Mouse (Mus musculus): Measurements from ENCODE around the gene Prkci.

Prkci gene

GRCm38 (mm10) chr3:31088789-31089775 is 93.5 kb downstream of the Prkci start:
- CTCF ChIA-PET = interaction anchor here in 2 of 4 experiments (0.7 to 3.7 kb wide), 3 partner anchors 32 to 134 kb away, joined by 3 to 20 read pairs (median 3); no protein-coding TSS in a partner anchor
- POLR2A ChIA-PET = interaction anchor here in 3 of 4 experiments (0.5 to 1.8 kb wide), 16 partner anchors 9 to 746 kb away, joined by 3 to 7 read pairs (median 4); partner anchors contain the start of gene Mynn (in 1 of the 3)

GRCm38 (mm10) chr3:31089956-31090355 is 94.4 kb downstream of the Prkci start:
- ChIA-PET POLR2A (interaction anchor here in 2 of 4 experiments (0.8 to 1.8 kb wide), 6 partner anchors 8 to 488 kb away, joined by 3 to 5 read pairs (median 5); partner anchors contain the start of gene Mynn (in 1 of the 2)), CTCF (interaction anchor here in 1 of 4 experiments (3.7 kb wide), 1 partner anchor 48 kb away, joined by 20 read pairs; no protein-coding TSS in a partner anchor)

GRCm38 (mm10) chr3:31093196-31093595 is 97.6 kb downstream of the Prkci start:
- ChIA-PET CTCF (interaction anchor here in 2 of 4 experiments (0.7 to 1.1 kb wide), 2 partner anchors 10 to 45 kb away, joined by 3 to 4 read pairs; no protein-coding TSS in a partner anchor), POLR2A (interaction anchor here (0.6 to 1.6 kb wide), 16 partner anchors 11 to 446 kb away, joined by 3 to 7 read pairs (median 3); partner anchors contain the start of gene Lrrc34 (in 1 of the 4))

GRCm38 (mm10) chr3:31093627-31094351 is 98.2 kb downstream of the Prkci start:
- ChIA-PET POLR2A (interaction anchor here (0.6 to 1.6 kb wide), 16 partner anchors 11 to 446 kb away, joined by 3 to 7 read pairs (median 3); partner anchors contain the start of gene Lrrc34 (in 1 of the 4)), CTCF (interaction anchor here in 2 of 4 experiments (0.7 to 1.1 kb wide), 2 partner anchors 10 to 44 kb away, joined by 3 to 4 read pairs; no protein-coding TSS in a partner anchor)

- CTCF ChIA-PET = interaction anchor here in 1 of 4 experiments (0.5 kb wide), 1 partner anchor 38 kb away, joined by 3 read pairs; no protein-coding TSS in a partner anchor
- POLR2A ChIA-PET = interaction anchor here in 3 of 4 experiments (0.9 to 1.7 kb wide), 4 partner anchors 10 to 447 kb away, joined by 3 to 6 read pairs (median 4); partner anchors contain the start of gene Lrrc34 (in 1 of the 3)
Observed at GRCm38 (mm10) chr3:31094531-31095178, 99.1 kb downstream of the Prkci start, which contains the start of gene Skil. Skil (plus strand) TSS chr3:31095058.

DNA sequence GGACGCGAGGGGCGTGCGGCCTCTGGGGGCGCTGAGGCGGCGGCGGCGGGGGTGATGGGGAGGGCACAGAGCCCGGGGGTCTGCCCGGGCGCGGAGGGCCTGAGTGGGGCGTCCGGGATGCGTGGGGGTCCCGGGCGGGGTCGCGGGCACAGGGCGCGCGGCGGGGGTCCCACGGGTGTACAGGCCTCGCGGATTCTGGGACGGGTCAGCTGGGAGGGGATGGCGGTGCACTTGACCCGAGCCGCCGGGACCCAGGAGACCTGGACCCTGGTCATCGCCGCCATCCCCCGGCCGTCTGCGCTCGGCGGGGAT is 99.6 kb downstream of the Prkci start:
- ChIA-PET CTCF (no interaction called here), POLR2A (interaction anchor here in 2 of 4 experiments (1.4 to 1.7 kb wide), 2 partner anchors 10 to 39 kb away, joined by 5 to 6 read pairs; no protein-coding TSS in a partner anchor)

GRCm38 (mm10) chr3:31095491-31096154 is 100.1 kb downstream of the Prkci start:
- ChIA-PET POLR2A (interaction anchor here in 3 of 4 experiments (0.8 to 1.7 kb wide), 7 partner anchors 9 to 111 kb away, joined by 3 to 7 read pairs (median 4); no protein-coding TSS in a partner anchor), CTCF (no interaction called here)

DNA sequence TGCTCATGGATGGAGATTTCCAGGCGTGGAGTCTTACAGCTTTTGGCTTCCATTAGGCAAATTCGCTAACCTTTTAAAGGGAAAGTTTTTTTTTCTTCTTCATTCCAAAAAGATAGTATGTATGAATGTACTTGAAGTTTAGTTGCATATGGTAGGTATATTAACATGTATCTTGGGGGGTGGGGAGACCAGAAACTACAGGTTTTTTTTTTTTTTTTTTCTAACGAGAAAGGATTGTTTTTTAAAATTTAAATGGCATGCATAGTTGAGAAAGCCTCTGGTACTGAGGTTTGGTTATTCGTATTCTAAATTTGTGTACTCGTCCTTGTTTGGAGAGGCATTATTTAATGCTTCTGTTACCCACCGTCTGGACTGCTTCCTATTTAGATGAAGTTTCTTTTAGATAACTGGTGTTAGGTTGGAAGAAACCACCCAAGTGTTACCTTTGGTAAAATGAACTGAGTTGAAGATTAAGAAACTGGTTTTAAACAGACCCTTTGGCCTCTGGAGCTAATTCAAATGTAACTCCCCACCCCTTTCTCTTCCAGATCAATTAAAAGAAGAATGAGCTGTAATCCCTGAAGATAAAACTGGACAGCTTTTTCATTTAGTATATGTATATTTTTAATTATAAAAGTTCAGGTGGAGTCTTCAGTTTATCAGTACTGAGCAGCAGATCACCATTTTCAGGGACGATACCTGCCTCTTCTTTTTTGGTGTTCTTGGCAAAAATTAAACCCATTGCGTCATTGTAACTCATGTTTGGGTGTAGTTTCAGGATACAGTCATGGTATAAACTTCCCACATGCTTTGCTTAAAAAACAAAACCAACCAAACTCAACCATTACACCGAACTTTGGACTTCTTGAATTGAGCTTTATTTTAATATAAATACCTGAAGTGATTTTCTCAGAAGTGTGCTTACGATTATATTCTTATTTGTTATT is 100.9 kb downstream of the Prkci start:
- ChIA-PET CTCF (no interaction called here), POLR2A (interaction anchor here in 3 of 4 experiments (0.5 to 2.2 kb wide), 10 partner anchors 8 to 112 kb away, joined by 3 to 7 read pairs (median 5); no protein-coding TSS in a partner anchor)

GRCm38 (mm10) chr3:31097102-31097720 is 101.7 kb downstream of the Prkci start:
- ChIA-PET CTCF (no interaction called here), POLR2A (interaction anchor here in 3 of 4 experiments (0.5 to 2.2 kb wide), 10 partner anchors 8 to 588 kb away, joined by 3 to 5 read pairs (median 4); no protein-coding TSS in a partner anchor)

GRCm38 (mm10) chr3:31097976-31098375 is 102.4 kb downstream of the Prkci start:
- POLR2A ChIA-PET = interaction anchor here in 2 of 4 experiments (1.1 to 2.3 kb wide), 8 partner anchors 9 to 41 kb away, joined by 3 to 5 read pairs (median 4); no protein-coding TSS in a partner anchor
- CTCF ChIA-PET = no interaction called here

GRCm38 (mm10) chr3:31098556-31098955 is 103.0 kb downstream of the Prkci start:
- POLR2A ChIA-PET = interaction anchor here in 2 of 4 experiments (1.1 to 2.4 kb wide), 11 partner anchors 8 to 42 kb away, joined by 3 to 7 read pairs (median 4); no protein-coding TSS in a partner anchor
- CTCF ChIA-PET = no interaction called here

- ChIA-PET POLR2A (interaction anchor here in 2 of 4 experiments (1.1 to 2.4 kb wide), 5 partner anchors 7 to 39 kb away, joined by 3 to 7 read pairs (median 4); no protein-coding TSS in a partner anchor), CTCF (no interaction called here)
Observed at GRCm38 (mm10) chr3:31100026-31100425, 104.5 kb downstream of the Prkci start.

DNA sequence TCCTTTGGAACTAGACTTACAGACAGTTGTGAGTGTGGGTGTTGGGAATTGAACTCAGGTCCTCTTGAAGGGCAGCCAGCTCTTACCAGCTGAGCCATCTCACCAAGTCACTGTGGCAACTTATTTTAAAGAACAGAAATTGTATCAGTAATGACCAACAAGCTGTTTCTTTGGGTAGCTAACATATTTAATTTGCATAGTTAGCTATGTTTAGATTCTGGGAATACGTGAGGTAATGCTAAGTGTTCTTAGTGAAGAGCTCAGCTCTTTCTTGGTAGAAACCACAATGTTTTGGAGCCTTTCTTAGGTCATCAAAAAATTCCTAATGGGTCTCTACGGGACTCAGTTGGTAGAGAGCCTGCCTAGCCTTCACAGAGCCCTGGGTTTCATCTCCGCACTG is 105.3 kb downstream of the Prkci start:
- POLR2A ChIA-PET = interaction anchor here in 1 of 4 experiments (0.8 to 2.4 kb wide), 3 partner anchors 10 to 14 kb away, joined by 3 to 7 read pairs (median 4); no protein-coding TSS in a partner anchor
- CTCF ChIA-PET = interaction anchor here in 1 of 4 experiments (0.6 kb wide), 1 partner anchor 45 kb away, joined by 3 read pairs; no protein-coding TSS in a partner anchor

Measured in embryonic stem cell, embryonic (primary cell).